Mouse (Mus musculus) cortical plate, adult 2 months (tissue): ENCODE measurements around the gene B230217C12Rik.

ENCODE experiments used
- CTCF ChIP-seq: fragments of 200-500 bp; IDR thresholded peaks from 2 replicates; pipeline ENCODE4 v1.5.1; 2011; ENCODE audit warnings: mild to moderate bottlenecking, control low read depth, low read length; ENCODE audit not compliant: insufficient read depth; ENCODE audit errors: extremely low read depth
- POLR2A ChIP-seq: fragments of 200-500 bp; IDR thresholded peaks from 2 replicates; pipeline ENCODE4 v1.6.1; 2011; ENCODE audit warnings: mild to moderate bottlenecking, low read length, control low read depth; ENCODE audit not compliant: insufficient read depth; ENCODE audit errors: extremely low read depth

DNA sequence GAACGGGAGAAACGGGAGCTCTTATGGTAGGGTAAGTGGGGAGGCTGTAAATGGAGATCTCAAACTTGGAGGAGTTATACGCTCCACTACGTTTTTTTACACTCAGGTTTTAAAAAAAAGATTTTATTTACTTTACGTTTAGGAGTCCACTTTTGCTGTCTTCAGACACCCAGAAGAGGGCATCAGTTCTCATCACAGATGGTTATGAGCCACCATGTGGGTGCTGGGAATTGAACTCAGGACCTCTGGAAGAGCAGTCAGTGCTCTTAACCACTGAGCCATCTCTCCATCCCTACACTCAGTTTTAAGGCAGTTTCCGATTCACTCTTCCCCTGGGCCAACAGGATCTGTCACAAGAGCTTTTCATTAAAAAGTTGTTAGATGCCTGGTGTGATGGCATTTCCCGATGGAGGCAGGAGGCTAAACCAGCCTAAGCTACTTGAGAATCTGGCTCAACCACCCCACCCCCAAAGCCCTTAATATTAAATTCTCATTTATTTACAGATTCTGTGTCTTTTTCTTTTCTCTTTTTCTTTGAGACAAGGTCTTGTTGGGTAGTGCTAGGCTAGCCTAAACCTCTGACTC lies 44.1 kb downstream of the B230217C12Rik start:
- TF ChIP-seq POLR2A (no peak), CTCF (no peak)
